Mouse (Mus musculus) telencephalon, adult 2 months (tissue): Measurements from ENCODE around the gene Zbtb20.
A peak's percentile ranks its signal among the peaks of the same experiment; 100 is the strongest.
"Not testable (repeated sequence)": the region's sequence is repeated elsewhere in the genome, so short reads cannot be mapped to it uniquely, and the experiment has no call there.

Experiments
- DNase-seq: peaks from one replicate; pipeline ENCODE4 v3.0.0-alpha.2; 2011; ENCODE audit warnings: low read depth, low spot score

Gene Zbtb20

DNA sequence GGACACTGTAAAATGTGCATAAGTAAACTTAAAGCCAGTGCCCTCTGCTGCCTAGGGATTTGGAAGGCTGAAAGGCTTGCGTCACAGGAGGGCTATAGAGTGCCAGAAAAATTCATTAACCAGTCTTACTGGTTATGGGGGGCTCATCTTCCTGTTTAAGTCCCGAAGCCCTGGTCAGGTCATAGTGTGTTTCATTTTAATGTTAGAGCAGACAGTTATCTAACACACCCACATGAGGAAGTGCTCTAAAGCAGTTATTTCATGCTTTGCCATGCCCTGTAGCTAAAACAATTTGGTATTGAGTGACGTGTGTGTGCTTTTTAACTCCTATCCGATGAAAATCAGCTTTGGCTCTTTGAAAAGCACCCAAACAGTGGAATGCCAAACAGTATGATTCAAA lies 34.3 kb downstream of the Zbtb20 start:
- DNase-seq: no peak

DNA sequence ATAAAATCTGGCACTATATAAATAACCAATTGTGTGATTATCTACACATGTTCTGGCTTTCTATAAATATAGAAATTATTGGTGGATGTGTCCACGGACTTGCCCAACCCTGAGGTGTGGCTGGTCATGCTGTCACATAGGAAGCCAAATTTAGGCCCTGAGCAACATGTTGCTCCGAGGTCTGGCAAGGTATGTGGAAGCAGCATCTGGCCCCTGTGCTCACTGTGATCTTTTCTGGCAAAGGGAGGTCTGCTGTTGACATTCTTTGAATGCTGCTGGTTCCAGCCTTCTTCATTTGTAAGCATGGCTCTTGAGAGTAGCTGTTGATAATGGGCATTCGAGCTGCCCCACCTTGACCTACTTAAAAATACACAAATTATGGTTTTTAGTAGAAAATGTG lies 35.0 kb downstream of the Zbtb20 start:
- no peak for DNase-seq

DNA sequence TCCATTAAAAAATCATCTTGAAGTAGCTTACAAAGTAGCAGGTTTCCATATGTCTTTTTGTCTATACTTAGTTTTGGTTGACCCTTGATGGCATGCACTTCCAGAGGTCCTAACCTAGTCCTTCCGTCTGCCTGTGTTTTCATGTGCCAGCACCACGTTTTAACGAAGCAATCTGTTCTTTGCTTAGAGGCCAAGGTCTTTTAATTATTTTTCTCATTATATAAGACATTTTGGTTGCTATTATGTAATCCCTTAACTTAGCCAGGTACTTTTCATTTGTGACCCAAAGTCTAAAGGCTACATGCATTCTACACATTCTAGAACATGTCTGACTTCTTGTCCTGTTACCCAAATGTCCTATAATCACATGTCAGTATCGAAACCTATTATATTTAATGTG lies 35.6 kb downstream of the Zbtb20 start:
- no peak for DNase-seq

DNA sequence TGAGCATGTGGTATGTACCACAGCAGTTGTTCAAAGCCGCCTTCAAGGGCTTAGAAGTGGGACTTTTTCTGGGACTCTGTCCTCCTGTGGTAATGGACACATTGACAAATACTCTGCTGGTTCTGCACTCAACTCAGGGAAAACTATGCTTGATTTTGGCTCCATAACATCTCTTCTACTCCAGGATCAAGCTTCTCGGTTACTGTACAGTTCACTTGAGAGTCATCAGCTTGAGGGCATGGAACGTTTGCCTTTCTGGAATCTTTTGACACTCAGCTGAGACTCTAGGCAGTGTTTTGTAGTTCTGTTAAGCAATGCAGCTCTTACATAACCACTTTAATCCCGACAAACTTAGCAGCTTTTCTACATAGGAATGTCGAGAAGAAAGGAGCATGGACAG lies 36.1 kb downstream of the Zbtb20 start:
- no peak for DNase-seq

GRCm38 (mm10) chr16:42913291-42913690 lies 37.6 kb downstream of the Zbtb20 start:
- no peak for DNase-seq

- no peak for DNase-seq
Observed at GRCm38 (mm10) chr16:42914457-42915085, 38.9 kb downstream of the Zbtb20 start.

DNA sequence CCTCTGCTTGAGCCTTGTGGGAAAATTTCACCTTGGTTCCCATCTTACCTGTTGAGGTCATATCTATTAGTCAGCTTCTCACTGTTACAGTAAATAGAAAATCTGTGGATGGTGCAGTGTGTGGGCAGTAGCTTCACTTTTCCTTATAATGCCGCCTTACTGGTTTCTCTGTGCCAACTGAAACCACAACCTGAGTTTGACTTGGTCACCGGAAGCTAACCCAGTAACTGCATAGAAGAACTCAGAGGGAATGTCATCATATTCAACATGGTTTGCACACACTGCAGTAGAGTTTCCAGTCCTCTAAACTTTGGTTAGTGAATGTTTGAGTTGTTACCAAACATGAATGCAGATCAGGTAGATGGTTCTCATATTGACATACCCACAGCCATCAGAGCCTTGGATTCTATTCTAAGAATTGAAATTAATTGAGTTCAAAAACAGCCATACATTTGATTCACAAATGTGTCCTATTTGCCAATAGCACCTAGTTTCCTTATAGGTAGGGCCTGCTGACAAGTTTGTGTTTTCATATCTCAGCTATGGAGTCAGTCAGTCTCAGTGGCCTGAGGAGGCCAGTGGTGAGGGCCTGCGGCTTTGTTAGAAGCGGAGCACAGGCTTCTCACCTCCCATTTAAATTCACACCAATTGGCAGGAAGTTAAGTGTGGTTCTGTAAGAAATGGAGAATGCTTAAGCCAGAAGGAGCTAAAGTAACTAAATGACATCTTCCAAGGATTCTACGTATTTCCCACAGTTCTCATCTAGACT lies 44.5 kb downstream of the Zbtb20 start:
- no peak for DNase-seq

GRCm38 (mm10) chr16:42921436-42921835 lies 45.8 kb downstream of the Zbtb20 start:
- DNase-seq: no peak

DNA sequence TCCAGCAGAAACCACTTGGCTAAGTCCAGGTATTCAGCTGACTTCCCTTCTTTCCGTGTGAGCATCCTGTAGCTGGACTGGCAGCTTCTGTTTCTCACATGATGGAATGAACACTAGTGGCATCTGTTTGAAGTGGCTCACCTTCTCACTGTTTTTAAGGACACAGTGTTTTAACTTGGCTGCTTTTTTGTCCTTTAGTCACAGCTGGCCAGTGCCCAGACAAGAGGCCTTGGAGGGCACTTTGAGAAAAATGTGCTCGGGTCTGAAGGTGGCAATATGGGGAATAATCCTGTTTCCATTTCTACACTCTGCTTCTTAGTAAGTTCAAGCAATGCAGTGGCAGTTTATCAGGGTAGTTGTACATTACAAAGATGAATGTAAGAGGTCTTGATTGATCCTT lies 62.5 kb downstream of the Zbtb20 start:
- no peak for DNase-seq

GRCm38 (mm10) chr16:42947016-42947415 lies 71.3 kb downstream of the Zbtb20 start:
- DNase-seq: peak; percentile 58

- not testable (repeated sequence) for DNase-seq
Observed at GRCm38 (mm10) chr16:42955401-42955800, 79.7 kb downstream of the Zbtb20 start.

GRCm38 (mm10) chr16:42972872-42973271 lies 97.2 kb downstream of the Zbtb20 start:
- no peak for DNase-seq

GRCm38 (mm10) chr16:42998896-42999295 lies 123.2 kb downstream of the Zbtb20 start:
- no peak for DNase-seq

DNA sequence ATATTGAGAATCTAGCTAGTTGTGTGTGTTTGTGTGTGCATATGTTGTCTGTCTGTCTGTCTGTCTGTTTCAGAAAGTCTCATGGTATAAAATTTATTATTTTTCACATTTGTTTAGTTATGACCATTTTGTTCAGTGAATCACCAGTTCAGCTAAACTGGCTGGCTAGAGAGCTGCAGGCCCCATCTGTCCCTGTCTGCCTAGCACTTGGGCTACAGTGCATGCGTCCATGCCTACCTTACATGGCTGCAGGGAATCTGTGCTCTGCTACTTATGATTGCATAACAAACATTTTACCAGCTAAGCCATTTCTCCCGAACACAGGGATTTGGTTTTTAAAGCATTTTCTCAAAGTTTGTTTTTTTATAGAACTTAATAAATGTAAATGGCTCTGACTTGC lies 150.7 kb downstream of the Zbtb20 start:
- no peak for DNase-seq

DNA sequence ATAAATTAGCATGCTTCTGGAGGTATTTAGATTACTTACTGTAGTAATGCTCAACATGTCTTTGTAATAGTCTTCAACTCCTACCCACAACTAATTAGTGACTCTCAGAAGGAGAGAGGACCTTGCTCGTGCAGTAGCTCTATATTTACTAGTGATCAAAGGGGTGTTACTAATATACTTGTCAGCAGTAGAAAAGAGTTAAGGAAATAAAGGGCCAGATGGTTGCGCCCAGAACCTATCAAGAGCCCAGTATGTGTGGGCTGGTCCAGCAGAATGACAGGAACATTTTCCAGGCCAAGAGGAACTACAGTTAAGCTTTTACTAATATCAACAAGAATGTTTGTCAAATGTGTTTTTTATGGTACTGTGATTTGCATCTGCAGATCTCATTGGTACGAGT lies 153.6 kb downstream of the Zbtb20 start:
- DNase-seq: no peak

- DNase-seq: no peak
Observed at GRCm38 (mm10) chr16:43035709-43036108, 160.0 kb downstream of the Zbtb20 start.

- DNase-seq: no peak
Observed at GRCm38 (mm10) chr16:43036510-43036909, 160.8 kb downstream of the Zbtb20 start.

DNA sequence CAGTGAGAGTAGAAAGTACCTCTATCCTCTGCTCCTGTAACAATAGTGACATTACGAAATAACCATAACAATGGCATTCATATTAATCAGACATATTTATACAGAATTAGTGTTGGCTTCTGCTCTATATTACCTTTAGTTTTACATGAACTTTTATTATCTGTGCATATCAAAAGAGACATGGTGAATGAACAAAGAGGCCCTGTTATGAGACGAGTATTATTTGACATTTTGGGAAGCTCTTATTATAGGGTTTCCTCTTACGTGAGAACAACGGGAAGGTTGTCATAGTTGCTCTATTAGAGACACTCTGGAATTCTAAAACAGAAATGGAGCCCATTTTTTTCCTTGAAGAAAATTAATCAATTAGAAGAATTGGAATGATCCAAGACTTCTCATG lies 161.6 kb downstream of the Zbtb20 start:
- no peak for DNase-seq

GRCm38 (mm10) chr16:43045611-43046010 lies 169.9 kb downstream of the Zbtb20 start:
- DNase-seq: no peak

DNA sequence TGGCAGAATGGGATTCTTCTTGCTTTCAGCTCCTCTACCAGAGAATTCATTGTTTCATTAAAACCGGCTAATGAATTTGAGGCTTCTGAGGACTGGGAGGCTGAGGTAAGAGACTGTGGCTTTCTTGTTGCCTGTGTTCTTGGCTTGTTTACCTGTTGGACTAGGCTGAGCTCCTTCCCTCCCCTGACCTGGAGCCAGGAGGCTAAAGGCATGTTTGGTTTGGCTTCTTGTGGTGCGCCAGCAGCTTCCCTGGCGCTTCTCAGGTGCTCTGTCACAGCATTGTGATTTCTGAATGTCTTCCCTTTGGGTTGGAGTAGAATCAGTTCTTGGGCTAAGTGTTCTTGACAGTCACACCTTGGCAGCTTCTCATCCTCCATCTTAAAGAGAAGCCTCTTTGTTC lies 171.0 kb downstream of the Zbtb20 start:
- DNase-seq: no peak

- DNase-seq: no peak
Observed at GRCm38 (mm10) chr16:43069666-43070295, 194.1 kb downstream of the Zbtb20 start.

DNA sequence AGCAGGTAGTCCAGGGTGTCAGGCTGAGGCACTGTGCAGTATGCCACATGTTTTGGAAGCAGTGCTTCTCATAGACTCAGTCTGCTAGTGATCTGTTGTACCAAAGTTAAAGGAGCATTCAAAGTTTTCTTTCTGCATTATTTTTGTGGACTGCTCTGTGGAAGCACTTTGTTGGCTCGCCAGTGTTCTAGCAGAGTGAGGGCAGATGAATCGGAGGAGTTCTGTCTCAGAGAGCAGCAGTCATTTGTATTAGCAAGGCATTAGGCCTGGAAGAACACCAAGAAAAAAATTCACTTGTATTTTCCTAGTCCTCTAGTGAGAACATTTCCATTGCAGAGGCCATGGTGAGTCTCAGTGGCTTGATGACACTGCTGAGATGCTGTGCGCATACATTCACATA lies 196.2 kb downstream of the Zbtb20 start:
- DNase-seq: no peak
